Mouse (Mus musculus) spleen, adult 12 weeks (tissue): Measurements from ENCODE around the gene Bcor.

ENCODE experiments used
- DNase-seq: peaks from one replicate; pipeline ENCODE4 v3.0.0; 2022; ENCODE audit warnings: low spot score

The Bcor gene

DNA sequence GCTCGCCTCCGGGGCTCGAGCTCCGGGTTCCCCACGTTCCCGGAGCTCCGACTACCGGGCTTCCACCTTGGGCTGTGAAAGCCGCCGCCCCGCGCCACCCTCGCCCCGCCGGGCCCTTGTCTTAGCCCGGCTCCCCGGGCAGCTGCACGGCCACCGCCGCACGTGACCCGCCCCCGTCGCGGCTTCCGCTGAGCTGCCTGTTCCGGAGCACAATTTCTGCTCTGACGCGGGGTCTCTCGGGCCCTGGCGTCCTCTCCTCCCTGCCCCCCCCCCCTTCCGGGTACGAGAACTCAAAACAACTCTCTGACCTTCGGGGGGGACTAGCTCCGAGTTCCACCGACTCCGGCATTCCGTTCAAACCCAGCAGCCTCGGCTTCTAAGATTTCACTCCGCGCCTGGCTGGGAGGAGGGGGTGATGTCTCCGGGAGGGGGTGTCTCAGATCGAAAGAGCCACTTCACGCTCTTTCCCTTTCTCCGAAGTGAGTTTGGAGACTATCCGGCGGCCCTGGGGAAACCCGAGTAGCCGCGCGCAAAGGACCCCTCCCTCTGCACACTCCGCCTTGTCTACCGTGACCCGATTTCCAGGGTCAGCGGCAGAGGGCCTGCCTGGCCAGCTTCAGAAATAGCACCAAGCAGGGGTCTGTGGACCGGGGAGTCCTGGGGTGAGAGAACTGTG, at the start of gene Bcor:
TSS of gene Bcor (minus strand) at position 375 of the 676 bp plus-strand sequence.
- no peak for DNase-seq

DNA sequence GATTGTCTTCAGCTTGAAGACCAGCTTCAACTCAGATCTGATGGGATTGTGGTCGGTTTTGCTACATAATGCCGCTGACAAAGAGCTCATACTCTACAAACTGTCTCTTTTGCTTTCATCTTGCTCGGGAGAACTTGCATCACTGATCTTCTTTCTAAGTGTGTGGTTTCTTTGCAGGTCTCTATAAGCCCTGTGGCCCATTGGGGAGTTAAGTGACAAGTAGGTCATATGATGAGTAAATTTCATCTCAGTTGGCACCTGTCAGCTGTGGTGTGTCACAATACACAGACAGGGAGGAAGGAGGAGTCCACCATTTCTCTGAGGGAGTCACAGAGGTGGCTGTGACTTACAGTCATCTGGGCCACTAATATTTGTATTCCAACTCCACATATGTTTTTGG, 42.8 kb upstream of the Bcor start:
- no peak for DNase-seq

DNA sequence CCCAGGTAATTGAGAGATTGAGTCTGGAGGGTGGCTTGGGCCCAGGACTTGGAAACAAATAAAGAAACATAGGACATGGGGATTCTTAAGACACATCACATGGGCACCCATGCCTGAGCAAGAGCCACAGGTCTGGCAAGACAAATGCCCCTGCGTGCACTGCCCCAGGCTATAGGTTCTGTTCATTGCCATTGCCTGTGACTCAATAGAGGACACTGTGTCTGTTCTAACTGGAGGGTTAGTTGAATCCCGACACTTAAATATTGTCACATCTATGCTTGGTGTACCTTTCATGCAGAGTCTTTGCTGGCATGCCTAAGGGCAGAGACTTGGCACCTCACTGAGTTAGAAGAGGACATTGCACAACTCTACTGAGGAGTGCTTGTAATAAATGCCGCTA, 41.0 kb upstream of the Bcor start:
- no peak for DNase-seq

GRCm38 (mm10) chrX:12195234-12195919, 35.2 kb upstream of the Bcor start:
- DNase-seq, result no peak

DNA sequence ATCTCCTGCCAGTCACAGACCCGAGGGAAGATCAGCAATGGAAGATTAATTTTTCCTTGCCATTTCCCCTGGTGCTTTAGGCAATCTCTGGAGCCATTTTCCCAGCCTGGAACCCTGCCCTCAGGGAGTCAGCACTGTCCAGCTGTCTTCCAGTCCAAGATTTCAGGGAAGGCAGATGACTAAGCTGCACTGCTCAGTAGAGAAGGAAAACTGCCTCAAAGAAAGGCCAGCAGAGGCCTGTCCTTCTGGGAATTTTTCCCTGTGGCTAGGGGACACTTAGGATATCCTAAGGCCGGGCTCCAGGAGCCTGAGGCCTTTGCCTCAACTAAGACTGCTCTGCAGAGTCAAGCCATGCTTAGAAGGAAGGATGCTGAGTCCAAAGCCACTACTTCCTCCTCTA, 32.2 kb upstream of the Bcor start:
- DNase-seq, result no peak

GRCm38 (mm10) chrX:12189511-12189910, 29.4 kb upstream of the Bcor start:
- DNase-seq, result no peak

DNA sequence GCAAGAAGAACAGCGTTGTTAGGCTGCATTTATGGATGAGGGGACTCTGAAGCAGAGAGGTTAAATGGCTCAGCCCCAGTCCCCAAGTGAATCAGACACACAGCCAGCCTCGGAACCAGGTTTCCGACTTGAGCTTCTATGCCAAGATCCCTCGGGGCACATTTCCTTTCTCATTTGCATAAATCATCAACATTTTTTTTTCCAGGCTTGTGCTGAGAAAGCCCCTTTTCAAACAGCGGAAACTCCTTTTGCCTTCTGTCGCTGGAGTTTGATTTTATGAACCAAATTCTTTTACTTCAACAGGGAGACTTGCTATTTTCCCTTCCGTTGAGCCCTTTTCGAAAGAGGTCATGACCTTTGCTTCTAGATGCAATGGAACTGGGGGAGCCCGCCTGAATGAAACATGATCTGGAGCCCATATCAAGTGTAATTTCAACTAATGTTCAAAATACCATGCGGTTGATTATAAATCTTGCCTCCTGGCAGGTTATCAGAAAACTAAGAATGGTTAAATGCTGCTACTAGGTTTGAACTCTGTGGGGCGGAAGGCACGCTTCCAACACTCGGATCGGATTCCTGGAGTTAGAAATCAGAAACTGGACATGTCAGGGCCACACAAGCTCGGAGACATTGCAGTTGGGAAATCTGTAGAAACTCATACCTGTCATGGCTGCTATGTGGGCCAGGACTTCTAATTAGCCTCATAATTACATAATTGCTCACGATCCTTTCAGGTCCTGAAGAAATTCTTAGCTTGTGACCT, 15.2 kb upstream of the Bcor start:
- no peak for DNase-seq

DNA sequence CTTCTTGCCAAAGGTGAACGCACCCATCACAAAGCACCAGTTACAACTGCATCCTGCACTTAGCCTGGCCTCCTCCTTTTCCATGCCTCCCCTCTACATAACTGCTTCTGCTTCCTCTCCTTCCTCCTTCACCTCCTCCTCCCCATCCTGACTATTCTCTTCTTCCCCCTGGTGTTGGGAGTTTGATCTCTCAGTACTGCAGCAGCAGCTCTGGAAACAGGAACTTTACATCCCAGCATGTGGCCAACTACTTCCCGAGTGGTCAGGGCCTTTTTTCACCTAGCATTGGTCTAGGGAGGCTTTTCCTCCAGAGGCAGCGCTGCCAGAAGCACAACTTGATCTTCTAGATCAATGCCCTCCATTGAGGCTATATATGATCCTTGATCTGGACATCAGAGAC, 10.0 kb upstream of the Bcor start:
- DNase-seq, result no peak

DNA sequence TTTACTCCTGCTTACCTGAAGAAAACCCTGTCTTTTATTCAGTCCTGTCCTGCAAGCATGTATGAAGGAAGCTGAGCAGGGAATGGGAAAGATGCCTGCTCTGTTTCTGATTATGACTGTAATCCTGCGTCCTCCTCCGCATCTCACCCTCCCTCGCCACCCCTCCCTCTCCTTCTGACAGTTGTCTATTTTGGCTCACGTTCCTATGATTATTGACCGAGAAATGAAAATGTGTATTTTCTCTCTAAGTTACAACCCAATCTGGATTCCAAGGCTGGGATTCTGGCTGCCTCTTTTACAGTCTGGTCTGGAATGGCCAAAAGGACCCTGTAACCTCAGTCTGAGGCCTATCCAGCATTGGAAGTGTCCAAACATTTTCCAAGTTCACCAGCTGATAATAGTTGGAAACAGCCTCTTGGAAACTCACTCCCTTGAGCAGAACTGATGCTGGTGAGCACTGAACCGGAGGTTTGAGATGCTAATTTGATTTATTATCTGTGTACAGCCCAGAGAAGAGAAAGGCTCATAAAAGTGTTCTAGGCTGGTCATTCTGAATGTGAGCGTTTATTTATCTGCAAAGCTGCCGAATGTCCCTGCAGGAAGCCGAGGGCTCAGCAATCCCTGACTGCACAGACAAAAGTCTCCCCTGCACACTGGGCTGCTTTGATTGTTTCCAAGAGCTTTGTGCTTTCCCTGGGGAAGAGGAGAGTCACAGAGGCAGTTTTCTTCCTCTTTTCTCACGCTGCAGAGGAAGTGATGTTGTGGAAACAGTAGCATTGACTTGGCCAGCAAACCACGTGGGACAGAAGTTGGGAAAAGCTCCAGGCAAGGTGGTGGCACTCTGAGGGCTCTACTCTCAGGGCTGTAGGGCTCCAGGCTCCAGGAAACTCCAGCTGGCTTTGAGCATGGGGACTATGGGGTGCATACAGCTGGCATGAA, 4.7 kb upstream of the Bcor start:
- DNase-seq, result no peak

GRCm38 (mm10) chrX:12159534-12159881, 647 bp downstream of the Bcor start:
- DNase-seq, result no peak

DNA sequence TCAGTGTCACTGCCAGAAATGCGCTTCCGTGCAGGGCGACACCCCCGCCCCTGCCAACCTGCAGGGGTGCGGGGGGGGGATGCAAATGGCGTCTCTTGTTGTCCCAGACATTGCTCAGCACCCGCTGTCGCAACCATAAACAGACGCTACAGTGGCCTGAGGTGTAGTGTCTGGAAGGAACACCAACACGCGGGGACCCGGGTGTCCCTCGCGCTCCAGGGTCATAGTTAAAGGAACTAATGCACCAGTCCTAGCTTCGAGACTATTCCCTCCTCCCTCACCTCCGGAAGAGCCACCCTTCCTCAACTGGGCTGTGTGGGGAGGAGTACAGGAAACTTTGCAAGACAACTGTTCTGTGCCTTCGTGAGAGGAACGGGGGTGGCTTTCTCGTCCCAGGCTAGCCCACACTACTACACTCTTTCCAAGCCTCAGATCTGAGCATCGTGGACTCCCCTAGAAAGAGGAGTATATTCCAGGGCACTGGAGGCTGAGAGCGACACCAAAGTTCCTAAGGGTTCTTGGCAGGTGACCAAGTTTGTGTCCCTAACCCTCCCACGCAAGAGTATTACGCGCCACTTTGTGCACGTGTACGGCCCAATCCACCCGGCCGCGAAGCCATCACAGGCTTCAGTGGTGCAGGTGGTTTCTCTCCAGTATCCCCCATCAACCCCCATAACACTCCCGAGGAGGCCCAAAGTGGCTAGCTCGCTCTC, 1.2 kb downstream of the Bcor start:
- DNase-seq, result no peak

GRCm38 (mm10) chrX:12158244-12158820, 1.8 kb downstream of the Bcor start:
- DNase-seq, result no peak

DNA sequence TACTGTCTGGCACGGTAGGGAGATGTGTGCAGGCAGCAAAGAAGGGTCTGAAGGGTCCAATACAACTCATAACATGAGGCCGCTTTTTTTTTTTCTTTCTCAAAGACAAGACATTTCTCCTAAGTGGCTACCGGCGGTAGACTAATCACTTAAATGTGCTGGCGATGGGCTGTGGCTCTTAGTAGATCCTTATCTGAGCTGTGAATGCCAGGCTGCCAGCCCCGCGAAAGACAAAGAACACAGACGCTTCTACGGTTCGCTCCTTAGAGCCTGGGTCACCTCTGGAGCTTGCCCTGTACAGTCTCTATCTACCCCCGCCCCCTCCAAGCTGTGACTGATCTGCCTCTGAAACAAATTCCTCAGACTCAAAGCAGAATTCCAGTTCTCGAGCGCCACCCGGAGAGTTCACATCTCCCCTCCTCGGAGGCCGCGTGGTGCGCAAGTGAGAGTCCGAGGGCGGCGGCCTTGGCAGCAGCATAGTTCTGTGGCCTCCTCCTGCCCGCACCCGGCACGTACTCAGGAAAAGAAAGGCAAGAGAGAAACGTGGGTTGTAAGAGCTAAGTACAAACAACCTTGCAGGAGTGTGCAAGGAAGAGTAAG, 2.7 kb downstream of the Bcor start:
- no peak for DNase-seq

DNA sequence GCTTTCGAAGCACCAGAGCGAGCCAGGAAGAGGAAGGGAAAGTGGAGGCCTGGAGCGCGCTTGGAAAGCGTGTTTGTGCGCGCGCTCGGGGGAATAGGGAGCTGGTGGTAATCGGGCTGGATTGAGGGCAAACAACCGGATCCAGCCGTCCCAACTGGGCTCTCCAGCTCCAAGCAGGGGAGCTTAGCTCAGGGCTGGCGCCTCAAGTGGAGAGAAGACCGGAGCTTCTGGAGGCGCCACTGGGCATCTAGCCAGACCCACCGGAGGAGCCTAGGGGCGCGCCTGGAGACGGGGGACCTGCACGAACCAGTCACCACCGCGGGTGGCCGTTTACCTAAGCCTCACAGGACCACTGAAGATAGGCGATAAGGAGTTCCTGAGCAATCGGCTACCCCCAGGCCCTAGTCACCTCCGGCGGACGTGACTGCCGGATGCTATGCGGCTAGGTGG, 4.3 kb downstream of the Bcor start:
- DNase-seq, result no peak

DNA sequence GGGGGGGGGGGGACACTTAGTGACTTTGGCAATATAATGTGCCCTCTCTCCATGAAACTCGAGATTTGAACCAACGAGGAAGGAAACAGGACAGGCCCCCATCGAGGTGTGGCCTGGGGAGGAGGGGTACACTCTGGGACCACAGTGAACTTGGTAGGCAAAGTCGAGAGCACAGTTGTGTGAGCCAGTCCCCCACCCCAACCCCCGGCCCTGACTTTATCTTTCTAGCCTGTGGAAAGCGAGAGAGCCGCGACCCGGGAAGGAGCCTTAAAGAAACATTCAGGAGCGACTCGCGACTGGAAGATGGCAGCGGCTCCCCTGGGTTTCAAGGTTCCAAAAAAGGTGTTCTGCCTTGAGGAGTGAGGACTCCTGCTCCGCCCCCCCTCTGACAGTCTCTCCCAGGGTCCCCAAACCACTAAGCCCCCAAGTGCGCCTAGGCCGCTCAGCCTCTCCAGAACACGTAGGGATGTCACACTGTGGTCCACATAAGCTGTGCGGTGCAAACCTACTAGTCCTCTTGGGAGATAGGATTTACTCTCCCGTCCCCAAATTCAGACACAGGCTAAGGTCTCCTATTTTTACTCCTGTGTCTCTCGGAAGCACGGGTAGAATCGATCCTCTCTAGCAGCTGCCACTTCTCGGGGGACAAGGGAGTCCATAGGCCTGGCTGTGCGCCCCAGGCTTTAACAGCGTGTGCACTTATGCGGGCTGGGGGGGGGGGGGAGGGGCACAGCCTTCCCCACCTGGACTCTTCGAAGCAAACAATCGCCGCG, 4.9 kb downstream of the Bcor start:
- no peak for DNase-seq

DNA sequence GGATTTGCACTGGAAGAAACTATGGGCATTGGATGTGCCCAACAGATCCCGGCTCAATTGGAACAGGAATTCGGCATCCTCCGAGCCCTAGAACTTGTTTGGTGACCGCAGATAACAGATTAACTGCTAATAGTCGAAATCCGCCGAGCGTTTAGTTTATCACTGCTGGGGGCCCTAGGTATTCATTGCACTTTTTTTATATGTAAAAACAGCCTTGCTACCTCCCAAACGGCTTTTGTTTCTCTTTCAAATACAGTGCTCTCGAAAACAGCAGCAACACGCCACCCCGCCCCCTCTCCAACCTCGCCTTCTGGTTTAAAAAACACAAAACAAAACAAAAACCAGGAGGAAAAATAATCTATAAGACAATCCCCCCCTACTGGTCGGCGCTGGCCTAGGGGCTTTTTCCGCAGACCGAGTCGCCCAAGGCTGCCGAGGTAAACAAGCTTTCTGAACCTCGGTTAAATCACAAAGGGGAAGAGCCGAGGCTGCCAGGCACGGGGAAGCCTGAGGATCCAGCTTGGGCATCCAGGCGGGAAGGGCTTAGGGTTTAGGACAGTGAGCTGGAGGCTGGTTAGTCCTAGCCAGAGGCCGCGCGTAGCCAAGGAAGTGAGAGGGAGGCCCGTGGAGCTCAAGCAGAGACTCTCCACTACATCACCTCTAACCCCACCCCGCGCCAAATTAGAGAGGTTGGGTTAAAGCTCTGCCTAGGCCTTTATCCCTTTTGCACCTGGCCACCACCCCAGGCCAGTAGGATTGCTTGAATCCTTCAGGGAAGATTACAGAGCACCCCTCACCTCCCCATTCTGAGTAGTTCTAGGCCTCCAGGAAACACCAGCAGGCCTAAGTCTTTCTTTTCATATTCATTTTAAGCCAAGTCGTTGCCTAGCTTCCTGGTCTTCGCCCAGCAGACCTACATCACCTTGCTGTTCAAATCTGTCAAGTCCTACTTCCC, 6.7 kb downstream of the Bcor start:
- DNase-seq, result no peak

- DNase-seq, result no peak
Observed at GRCm38 (mm10) chrX:12151996-12152904, 7.9 kb downstream of the Bcor start.
